Mouse (Mus musculus): Measurements from ENCODE around the gene Ptk7. TPM values are rescaled to one million over a fixed set of nuclear protein-coding genes. Genes with fewer than 3 reads are reported as not detected.

Ptk7 gene
- polyA plus RNA-seq, 1 experiment from 2014 or later: 68.4 TPM

DNA sequence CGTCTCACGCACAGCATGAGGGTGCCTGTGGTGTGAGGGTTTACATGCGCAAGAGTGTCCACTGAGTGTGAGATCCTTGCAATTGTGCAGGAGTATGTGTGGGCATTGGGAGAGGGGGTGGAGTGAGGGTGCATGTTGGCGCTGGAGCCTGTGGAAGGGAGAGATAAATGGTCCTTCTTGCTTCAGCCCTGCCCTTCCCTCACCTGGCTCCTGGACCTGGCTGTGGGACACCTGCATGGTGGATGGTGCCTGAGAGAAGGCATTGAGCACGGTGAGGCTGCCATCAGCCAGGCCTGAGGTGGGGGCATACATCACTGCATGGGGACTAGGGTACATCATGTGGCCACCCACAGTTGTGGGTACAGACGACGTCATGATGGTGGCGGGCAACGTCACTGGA is 79.7 kb downstream of the Ptk7 start:
- Histone ChIP-seq H3K36me3 (replicated peaks) (peaks cover 46% of the 10 kb centered on the region), H3K4me1 (peaks cover 63% of the 10 kb centered on the region), H3K9me3 (no peaks in the 10 kb centered on the region), H3K27me3 (ENCODE audit: poor library complexity, severe bottlenecking) (peaks cover 49% of the 10 kb centered on the region), H3K4me3 (no peak overlapping the region), H3K27ac (no peak overlapping the region)
- DNase-seq (ENCODE audit: extremely low spot score, low spot score): no peak
- 92% methylated on average over 9 of the region's 9 CpGs for WGBS

GRCm38 (mm10) chr17:46549193-46549592 is 80.1 kb downstream of the Ptk7 start:
- WGBS: 25% methylated on average over 8 of the region's 8 CpGs
- Histone ChIP-seq H3K27ac (no peak overlapping the region), H3K4me1 (peaks cover 58% of the 10 kb centered on the region), H3K4me3 (no peak overlapping the region), H3K9me3 (no peaks in the 10 kb centered on the region), H3K27me3 (ENCODE audit: poor library complexity, severe bottlenecking) (peaks cover 54% of the 10 kb centered on the region), H3K36me3 (replicated peaks) (peaks cover 46% of the 10 kb centered on the region)
- DNase-seq (ENCODE audit: extremely low spot score, low spot score): peak; percentile 62

DNA sequence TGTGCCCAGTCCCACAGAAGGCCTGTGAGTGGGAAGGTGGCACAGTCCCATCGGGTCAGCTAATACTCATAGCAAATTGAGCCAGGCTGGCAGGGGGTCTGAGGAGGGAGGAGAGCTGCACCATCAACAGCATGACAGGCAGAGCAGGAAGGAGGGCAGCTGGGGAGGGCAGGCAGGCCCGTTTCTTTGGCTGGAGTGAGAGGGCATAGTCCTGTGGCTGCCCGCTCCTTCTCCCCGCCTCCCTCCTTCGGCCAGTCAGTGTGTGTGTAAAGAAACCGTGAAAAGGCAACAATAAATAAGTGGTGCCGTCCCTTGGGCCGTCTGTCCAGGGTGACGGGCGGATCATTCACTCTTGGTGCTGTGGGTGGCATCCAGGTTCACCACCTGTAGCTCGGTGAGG is 80.6 kb downstream of the Ptk7 start:
- WGBS: 56% methylated on average over 11 of the region's 11 CpGs

DNA sequence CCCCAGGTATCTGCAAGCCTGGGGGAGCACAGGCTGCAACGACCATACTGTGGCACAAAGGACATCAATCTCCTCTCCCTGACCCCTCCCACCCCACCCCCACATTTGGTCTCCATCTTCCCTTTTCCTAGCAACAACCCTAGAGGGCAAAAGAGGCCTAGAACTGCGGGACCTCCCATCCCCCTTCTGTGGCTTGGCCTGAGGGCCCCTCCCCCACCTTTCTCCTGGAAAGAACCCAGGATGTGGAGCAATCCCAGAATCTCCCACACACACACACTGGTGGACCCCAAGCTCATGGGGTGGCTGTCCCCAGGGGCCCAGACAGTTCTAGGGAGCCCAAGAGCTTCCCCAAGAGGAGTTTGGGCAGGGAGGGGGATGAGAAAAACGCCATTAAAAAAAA is 81.4 kb downstream of the Ptk7 start:
- peaks cover 54% of the 10 kb centered on the region for H3K27me3 ChIP-seq (ENCODE audit: poor library complexity, severe bottlenecking)
- H3K27ac ChIP-seq: no peak overlapping the region
- no peak overlapping the region for H3K4me3 ChIP-seq
- 15% methylated on average over 3 of the region's 3 CpGs for WGBS
- H3K9me3 ChIP-seq: no peaks in the 10 kb centered on the region
- H3K36me3 ChIP-seq (replicated peaks): peaks cover 46% of the 10 kb centered on the region
- peaks cover 46% of the 10 kb centered on the region for H3K4me1 ChIP-seq
- DNase-seq (ENCODE audit: extremely low spot score, low spot score): no peak

More for the DNA sequence above, 80.6 kb downstream of the Ptk7 start:
- DNase-seq (ENCODE audit: extremely low spot score, low spot score): no peak
- no peak overlapping the region for H3K27ac ChIP-seq
- H3K36me3 ChIP-seq (replicated peaks): peaks cover 46% of the 10 kb centered on the region
- peaks cover 51% of the 10 kb centered on the region for H3K27me3 ChIP-seq (ENCODE audit: poor library complexity, severe bottlenecking)
- no peak overlapping the region for H3K4me3 ChIP-seq
- no peaks in the 10 kb centered on the region for H3K9me3 ChIP-seq
- H3K4me1 ChIP-seq: peaks cover 54% of the 10 kb centered on the region

- no peak overlapping the region for H3K27ac ChIP-seq
- H3K27me3 ChIP-seq (ENCODE audit: poor library complexity, severe bottlenecking): peaks cover 55% of the 10 kb centered on the region
- H3K9me3 ChIP-seq: no peaks in the 10 kb centered on the region
- H3K4me1 ChIP-seq: peaks cover 36% of the 10 kb centered on the region
- no peak for DNase-seq (ENCODE audit: extremely low spot score, low spot score)
- H3K4me3 ChIP-seq: peak overlapping the region; percentile 66
- WGBS: 8% methylated on average over 8 of the region's 8 CpGs
- peaks cover 41% of the 10 kb centered on the region for H3K36me3 ChIP-seq (replicated peaks)
Observed at GRCm38 (mm10) chr17:46546995-46547394, 82.3 kb downstream of the Ptk7 start.

DNA sequence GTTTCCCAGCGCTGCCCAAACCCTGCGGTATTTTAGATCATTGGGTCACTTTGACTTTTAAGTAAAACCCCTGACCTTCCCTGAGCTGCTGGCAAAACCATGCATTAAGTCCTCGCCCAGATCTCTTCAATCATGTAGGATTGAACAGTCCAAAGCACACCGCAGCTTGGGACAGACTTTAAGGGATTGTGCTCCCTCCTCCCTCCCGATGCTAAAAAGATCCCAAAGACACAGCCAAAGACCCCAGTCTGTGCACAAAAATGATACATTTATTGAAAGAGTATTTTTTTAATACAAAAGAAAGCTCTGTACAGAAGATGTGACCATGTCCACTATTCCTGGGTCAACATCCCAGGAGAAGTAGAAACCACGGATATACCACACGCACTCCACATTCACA is 82.7 kb downstream of the Ptk7 start:
- peaks cover 35% of the 10 kb centered on the region for H3K4me1 ChIP-seq
- no peaks in the 10 kb centered on the region for H3K9me3 ChIP-seq
- peaks cover 55% of the 10 kb centered on the region for H3K27me3 ChIP-seq (ENCODE audit: poor library complexity, severe bottlenecking)
- H3K4me3 ChIP-seq: peak overlapping the region; percentile 66
- DNase-seq (ENCODE audit: extremely low spot score, low spot score): no peak
- H3K36me3 ChIP-seq (replicated peaks): peaks cover 37% of the 10 kb centered on the region
- H3K27ac ChIP-seq: 0 out of 2 replicates have a peak overlapping the region, but pooled peaks have one; percentile 77
- 4% methylated on average over 7 of the region's 7 CpGs for WGBS

DNA sequence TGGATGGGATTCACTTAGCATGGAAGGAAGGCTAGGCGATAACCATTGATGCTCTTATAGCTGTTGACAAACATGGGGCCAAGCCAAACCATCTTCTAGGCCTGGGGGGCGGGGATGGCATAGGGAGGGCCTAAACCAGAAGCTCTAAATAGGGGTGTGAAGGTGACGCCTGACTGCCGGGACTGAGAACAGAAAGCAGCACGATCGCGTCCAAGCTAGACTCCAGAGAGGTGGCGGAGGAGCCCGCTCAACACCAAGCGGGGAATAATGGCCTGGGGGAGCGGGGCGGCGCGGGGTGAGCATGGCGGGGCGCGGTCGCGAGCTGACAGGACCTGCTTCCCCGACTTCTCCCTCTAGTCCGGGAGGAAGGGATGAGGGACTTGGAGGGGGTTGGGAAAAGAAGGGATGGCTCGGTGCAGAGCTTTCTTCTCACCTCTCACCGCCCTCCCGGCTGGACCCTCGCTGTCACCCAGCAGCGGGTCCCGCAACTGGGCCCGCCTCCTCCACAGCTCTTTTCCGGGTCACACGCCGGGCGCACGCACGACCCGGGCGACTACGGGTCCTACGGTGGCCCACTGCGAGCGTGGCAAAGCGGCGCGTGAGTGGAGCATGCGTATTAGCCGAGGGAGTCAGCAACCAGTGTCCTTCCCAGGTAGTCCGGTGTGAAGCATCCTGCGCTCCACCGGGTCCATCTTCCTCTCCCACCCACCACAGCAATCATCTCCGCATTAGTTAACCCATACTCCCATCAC is 83.3 kb downstream of the Ptk7 start, which contains the start of gene Cul9:
Cul9 (minus strand) TSS at position 576 of the 752 bp plus-strand sequence.
- WGBS: 1% methylated on average over 49 of the region's 49 CpGs
- peak; percentile 56 for DNase-seq (ENCODE audit: extremely low spot score, low spot score)
- peak within 1 kb of the TSS; percentile 66 for H3K4me3 ChIP-seq
- no peaks in the 10 kb centered on the region for H3K9me3 ChIP-seq
- peaks cover 55% of the 10 kb centered on the region for H3K27me3 ChIP-seq (ENCODE audit: poor library complexity, severe bottlenecking)
- H3K36me3 ChIP-seq (replicated peaks): peaks cover 37% of the 10 kb centered on the region
- peaks cover 35% of the 10 kb centered on the region for H3K4me1 ChIP-seq
- peak within 1 kb of the TSS; percentile 77 for H3K27ac ChIP-seq

DNA sequence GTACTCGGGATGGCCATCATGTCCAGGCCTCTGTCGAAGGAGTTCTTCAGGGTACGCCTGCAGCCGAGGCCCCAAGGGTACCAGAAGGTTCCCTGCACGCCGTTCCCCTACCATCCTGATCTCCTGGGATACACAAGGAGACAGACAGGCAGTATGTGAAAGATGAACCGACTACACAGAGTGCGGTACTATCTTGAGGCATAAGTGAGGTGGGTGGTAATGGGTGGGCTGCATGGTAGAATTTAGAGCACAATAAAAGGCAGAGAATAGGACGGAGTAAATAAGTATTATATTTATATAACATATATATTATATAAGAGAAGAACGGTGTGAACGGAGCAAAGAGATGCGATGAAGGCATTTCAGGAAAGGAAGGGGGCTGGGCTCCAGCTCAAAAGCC is 85.6 kb downstream of the Ptk7 start:
- H3K27me3 ChIP-seq (ENCODE audit: poor library complexity, severe bottlenecking): peaks cover 67% of the 10 kb centered on the region
- WGBS: 92% methylated on average over 12 of the region's 12 CpGs

DNA sequence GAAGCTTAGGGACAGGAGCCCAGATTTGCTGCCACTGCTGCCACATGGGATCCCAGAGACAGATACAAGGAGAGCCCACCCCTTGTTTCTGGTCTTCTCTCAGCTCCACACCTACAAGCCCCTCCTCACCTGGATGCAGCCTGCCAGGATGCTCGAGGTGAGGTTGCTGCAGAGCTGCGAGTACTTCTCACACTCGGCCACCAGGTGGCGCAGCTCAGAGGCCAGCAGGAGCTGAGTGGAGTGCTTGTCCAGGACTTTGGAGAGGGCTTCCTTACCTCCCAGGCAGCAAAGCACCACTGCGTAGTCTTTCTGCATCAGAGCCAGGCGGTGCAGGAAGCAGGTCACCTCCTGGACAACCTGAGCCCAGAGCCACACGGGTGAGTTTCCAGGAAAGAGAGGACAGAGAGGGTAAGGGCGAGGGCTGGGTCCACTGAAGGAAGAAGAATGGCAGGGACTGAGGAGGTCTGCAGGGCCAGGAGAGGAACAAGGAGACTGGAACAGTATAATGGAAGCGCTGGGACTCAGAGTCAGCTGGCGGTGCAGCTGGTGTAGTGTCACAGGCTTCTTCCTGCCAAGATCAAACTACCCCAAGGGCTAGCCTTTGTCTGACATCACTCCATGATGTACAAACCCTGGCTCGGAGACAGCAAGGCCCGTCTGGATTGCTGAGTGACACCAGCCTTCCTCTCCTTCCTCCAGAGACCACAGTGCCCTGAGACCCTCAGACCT is 103.6 kb downstream of the Ptk7 start:
- Histone ChIP-seq H3K9me3 (no peaks in the 10 kb centered on the region), H3K4me3 (no peak overlapping the region; the same call in 1 of the 2 replicates), H3K27me3 (ENCODE audit: poor library complexity, severe bottlenecking) (peaks cover 31% of the 10 kb centered on the region), H3K4me1 (peaks cover 25% of the 10 kb centered on the region), H3K36me3 (replicated peaks) (no peaks in the 10 kb centered on the region), H3K27ac (no peak overlapping the region)
- peak; percentile 80 for DNase-seq (ENCODE audit: extremely low spot score, low spot score)
- 37% methylated on average over 12 of the region's 12 CpGs for WGBS

More for the DNA sequence above, 85.6 kb downstream of the Ptk7 start:
- Histone ChIP-seq H3K4me3 (no peak overlapping the region), H3K36me3 (replicated peaks) (peaks cover 20% of the 10 kb centered on the region), H3K27ac (no peak overlapping the region), H3K9me3 (no peaks in the 10 kb centered on the region), H3K4me1 (peaks cover 35% of the 10 kb centered on the region)
- no peak for DNase-seq (ENCODE audit: extremely low spot score, low spot score)

- 91% methylated on average over 10 of the region's 10 CpGs for WGBS
- H3K4me1 ChIP-seq: peaks cover 31% of the 10 kb centered on the region
- H3K4me3 ChIP-seq: no peak overlapping the region
- no peaks in the 10 kb centered on the region for H3K9me3 ChIP-seq
- H3K27me3 ChIP-seq (ENCODE audit: poor library complexity, severe bottlenecking): peaks cover 38% of the 10 kb centered on the region
- no peak overlapping the region for H3K27ac ChIP-seq
- no peaks in the 10 kb centered on the region for H3K36me3 ChIP-seq (replicated peaks)
- DNase-seq (ENCODE audit: extremely low spot score, low spot score): no peak
Observed at GRCm38 (mm10) chr17:46525065-46525464, 104.2 kb downstream of the Ptk7 start.

DNA sequence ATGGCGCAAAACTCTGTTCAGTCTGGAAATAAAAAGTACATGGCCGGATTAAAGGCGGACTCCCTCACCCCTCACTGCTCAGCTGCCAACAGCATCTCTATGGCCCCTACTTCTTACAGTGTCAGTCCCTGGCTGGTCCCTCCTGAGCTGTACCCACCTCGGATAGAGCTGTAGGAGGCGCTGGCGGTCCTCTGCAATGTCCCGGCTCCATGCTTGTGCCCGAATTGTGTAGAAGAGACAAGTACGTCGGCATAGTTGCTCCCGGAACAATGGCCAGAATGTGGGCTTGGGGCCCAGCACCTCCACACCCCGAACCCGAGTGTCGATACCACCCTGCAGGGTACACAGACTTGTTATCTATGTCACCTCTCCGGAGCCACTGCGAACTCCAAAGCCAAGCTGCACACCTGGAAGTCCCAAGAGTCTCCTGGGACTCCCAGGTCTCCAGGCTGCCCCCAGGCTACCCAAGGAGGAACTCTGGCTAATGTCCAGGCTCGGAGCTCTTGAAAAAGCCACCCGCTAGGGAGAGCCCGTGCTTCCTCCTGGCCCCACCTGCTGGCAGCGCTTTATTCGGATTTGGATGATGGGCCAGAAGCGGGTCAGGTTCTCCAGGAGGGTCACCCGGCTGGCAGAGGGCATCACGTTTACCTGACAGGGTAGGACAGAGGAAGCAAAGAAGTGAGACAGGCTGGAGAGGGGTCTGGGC is 107.2 kb downstream of the Ptk7 start:
- WGBS: 30% methylated on average over 24 of the region's 24 CpGs
- Histone ChIP-seq H3K36me3 (replicated peaks) (no peaks in the 10 kb centered on the region), H3K27ac (no peak overlapping the region), H3K27me3 (ENCODE audit: poor library complexity, severe bottlenecking) (peaks cover 46% of the 10 kb centered on the region), H3K4me3 (no peak overlapping the region; the same call in 1 of the 2 replicates), H3K4me1 (peaks cover 37% of the 10 kb centered on the region), H3K9me3 (no peaks in the 10 kb centered on the region)
- no peak for DNase-seq (ENCODE audit: extremely low spot score, low spot score)

DNA sequence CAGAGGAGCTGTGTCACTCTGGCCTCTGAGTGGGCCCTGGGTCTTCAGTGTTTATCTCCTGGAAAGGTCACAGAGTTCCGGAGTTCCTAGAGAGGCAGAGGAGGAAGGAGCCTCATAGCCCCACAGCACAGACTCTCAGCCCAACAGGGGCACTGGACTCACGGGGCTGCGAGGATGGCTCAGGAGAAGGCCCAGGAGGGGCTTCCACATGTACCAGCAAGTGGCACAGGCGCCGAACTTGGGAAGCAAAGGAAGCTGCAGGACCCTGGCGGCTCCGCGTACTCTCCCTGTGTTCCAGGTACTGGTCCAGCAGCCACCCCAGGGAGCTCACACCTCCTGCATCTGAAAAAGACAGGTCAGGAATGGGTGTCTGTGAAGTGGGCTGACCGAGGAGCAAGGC is 108.1 kb downstream of the Ptk7 start:
- peaks cover 46% of the 10 kb centered on the region for H3K27me3 ChIP-seq (ENCODE audit: poor library complexity, severe bottlenecking)

More for the DNA sequence above, 108.1 kb downstream of the Ptk7 start:
- H3K9me3 ChIP-seq: no peaks in the 10 kb centered on the region
- WGBS: 80% methylated on average over 9 of the region's 9 CpGs
- peaks cover 36% of the 10 kb centered on the region for H3K4me1 ChIP-seq
- H3K4me3 ChIP-seq: no peak overlapping the region
- 0 out of 2 replicates have a peak overlapping the region, but pooled peaks have one; percentile 7 for H3K27ac ChIP-seq
- no peak for DNase-seq (ENCODE audit: extremely low spot score, low spot score)
- H3K36me3 ChIP-seq (replicated peaks): no peaks in the 10 kb centered on the region
